Mouse (Mus musculus) stomach, embryonic 16.5 days (tissue): ENCODE data around the gene Sfmbt1. TPM values are rescaled to one million over a fixed set of nuclear protein-coding genes. Genes with fewer than 3 reads are reported as not detected.

Source experiments
- ATAC-seq: fragments of 200-750 bp; cut with Nextera tagmentation; 2 replicates; pipeline ENCODE4 v1.8.0; 2017; ENCODE audit warnings: moderate number of reproducible peaks, moderate TSS enrichment; ENCODE audit not compliant: insufficient read depth, low FRiP score
- H3K27ac ChIP-seq: fragments of 300-500 bp; sonication (generic); 2 replicates; pipeline ENCODE4 v1.5.1; 2014; ENCODE audit warnings: low read length
- H3K27me3 ChIP-seq: fragments of 300-500 bp; sonication (generic); 2 replicates; pipeline ENCODE4 v1.6.1; 2014; ENCODE audit warnings: low read length, control low read depth, mixed read lengths; ENCODE audit not compliant: control insufficient read depth, insufficient read depth
- H3K36me3 ChIP-seq: fragments of 300-500 bp; sonication (generic); 2 replicates; pipeline ENCODE4 v1.6.1; 2014; ENCODE audit warnings: low read length; ENCODE audit not compliant: control insufficient read depth, insufficient read depth
- H3K4me1 ChIP-seq: fragments of 300-500 bp; sonication (generic); 2 replicates; pipeline ENCODE4 v1.6.1; 2014; ENCODE audit warnings: low read length, control low read depth, mixed read lengths; ENCODE audit not compliant: control insufficient read depth, insufficient read depth
- H3K4me2 ChIP-seq: fragments of 300-500 bp; sonication (generic); 2 replicates; pipeline ENCODE4 v1.6.1; 2014; ENCODE audit warnings: low read depth, low read length, mixed read lengths
- H3K4me3 ChIP-seq: fragments of 300-500 bp; sonication (generic); replicated peaks from 2 replicates; pipeline ENCODE4 v1.5.1; 2014; ENCODE audit warnings: mild to moderate bottlenecking, low read length
- H3K9ac ChIP-seq: fragments of 300-500 bp; sonication (generic); 2 replicates; pipeline ENCODE4 v1.6.1; 2014; ENCODE audit warnings: low read length
- H3K9me3 ChIP-seq: fragments of 300-500 bp; sonication (generic); replicated peaks from 2 replicates; pipeline ENCODE4 v1.6.1; 2016; ENCODE audit warnings: low read length, control low read depth; ENCODE audit not compliant: control insufficient read depth
- WGBS: fragments of 180-500 bp; shearing (Covaris S2); extraction: QIAGEN DNeasy Blood & Tissue Kit; methylation state at CpG from one replicate; pipeline ENCODE4 v1.1.7; 2014; 5-methylcytosine and 5-hydroxymethylcytosine counted together
- polyA plus RNA-seq: library from polyadenylated mRNA; unstranded; fragments of >200 nt; fragmentation: Nextera tagmentation; extraction: Ambion mirVana; gene quantifications from 2 replicates; pipeline ENCODE4 v1.2.1, GENCODE M21; 2015

Sfmbt1 gene
- polyA plus RNA-seq, 1 experiment from 2014 or later = 10.2 TPM

- no peaks in the 10 kb centered on the region for H3K27me3 ChIP-seq
- H3K4me2 ChIP-seq = no peak overlapping the region
- H3K4me1 ChIP-seq = peaks cover 3% of the 10 kb centered on the region; the same call in 1 of the 2 replicates
- whole genome bisulfite sequencing = 85% methylated on average over 6 of the region's 6 CpGs
- H3K36me3 ChIP-seq = no peaks in the 10 kb centered on the region
- H3K27ac ChIP-seq = no peak overlapping the region
- no peak for ATAC-seq
- no peak overlapping the region for H3K4me3 ChIP-seq
- no peaks in the 10 kb centered on the region for H3K9me3 ChIP-seq
- no peak overlapping the region for H3K9ac ChIP-seq
Observed at GRCm38 (mm10) chr14:30692439-30692838, 22.2 kb upstream of the Sfmbt1 start.

- no peaks in the 10 kb centered on the region for H3K9me3 ChIP-seq
- H3K36me3 ChIP-seq = no peaks in the 10 kb centered on the region
- H3K4me1 ChIP-seq = peaks cover 3% of the 10 kb centered on the region; the same call in 1 of the 2 replicates
- no peak overlapping the region for H3K4me2 ChIP-seq
- no peak overlapping the region for H3K27ac ChIP-seq
- no peak overlapping the region for H3K9ac ChIP-seq
- no peak overlapping the region for H3K4me3 ChIP-seq
- ATAC-seq = no peak
- 83% methylated on average over 2 of the region's 2 CpGs for WGBS
- no peaks in the 10 kb centered on the region for H3K27me3 ChIP-seq
Observed at GRCm38 (mm10) chr14:30694786-30695185, 19.9 kb upstream of the Sfmbt1 start.

- no peak overlapping the region for H3K4me3 ChIP-seq
- H3K36me3 ChIP-seq = no peaks in the 10 kb centered on the region
- H3K4me2 ChIP-seq = no peak overlapping the region
- H3K4me1 ChIP-seq = peaks cover 3% of the 10 kb centered on the region; the same call in 1 of the 2 replicates
- 48% methylated on average over 4 of the region's 4 CpGs for WGBS
- no peak overlapping the region for H3K9ac ChIP-seq
- no peak for ATAC-seq
- H3K27ac ChIP-seq = no peak overlapping the region
- no peaks in the 10 kb centered on the region for H3K27me3 ChIP-seq
- H3K9me3 ChIP-seq = no peaks in the 10 kb centered on the region
Observed at GRCm38 (mm10) chr14:30695609-30696008, 19.0 kb upstream of the Sfmbt1 start.

GRCm38 (mm10) chr14:30697407-30698052 is 17.1 kb upstream of the Sfmbt1 start:
- 73% methylated on average over 15 of the region's 15 CpGs for WGBS
- peaks cover 3% of the 10 kb centered on the region; the same call in 1 of the 2 replicates for H3K4me1 ChIP-seq
- no peak overlapping the region for H3K27ac ChIP-seq
- no peaks in the 10 kb centered on the region for H3K36me3 ChIP-seq
- H3K4me2 ChIP-seq = no peak overlapping the region
- no peak overlapping the region for H3K9ac ChIP-seq
- no peak overlapping the region for H3K4me3 ChIP-seq
- no peaks in the 10 kb centered on the region for H3K27me3 ChIP-seq
- H3K9me3 ChIP-seq = no peaks in the 10 kb centered on the region
- ATAC-seq = no peak

GRCm38 (mm10) chr14:30699656-30700055 is 15.0 kb upstream of the Sfmbt1 start:
- 41% methylated on average over 8 of the region's 8 CpGs for WGBS
- Histone ChIP-seq H3K9ac (no peak overlapping the region), H3K4me1 (peaks cover 3% of the 10 kb centered on the region; the same call in 1 of the 2 replicates), H3K27ac (no peak overlapping the region), H3K27me3 (no peaks in the 10 kb centered on the region), H3K4me2 (no peak overlapping the region), H3K9me3 (no peaks in the 10 kb centered on the region), H3K4me3 (no peak overlapping the region), H3K36me3 (no peaks in the 10 kb centered on the region)
- no peak for ATAC-seq

- no peak for ATAC-seq
- Histone ChIP-seq H3K4me3 (no peak overlapping the region), H3K27ac (no peak overlapping the region), H3K4me2 (no peak overlapping the region), H3K4me1 (no peaks in the 10 kb centered on the region), H3K36me3 (no peaks in the 10 kb centered on the region), H3K9me3 (no peaks in the 10 kb centered on the region), H3K9ac (no peak overlapping the region), H3K27me3 (no peaks in the 10 kb centered on the region)
- WGBS = 61% methylated on average over 5 of the region's 5 CpGs
Observed at GRCm38 (mm10) chr14:30702512-30702911, 12.1 kb upstream of the Sfmbt1 start.

- Histone ChIP-seq H3K4me3 (no peak overlapping the region), H3K27me3 (no peaks in the 10 kb centered on the region), H3K4me1 (no peaks in the 10 kb centered on the region), H3K27ac (no peak overlapping the region), H3K9ac (no peak overlapping the region), H3K36me3 (no peaks in the 10 kb centered on the region), H3K9me3 (no peaks in the 10 kb centered on the region), H3K4me2 (no peak overlapping the region)
- WGBS = 71% methylated on average over 5 of the region's 5 CpGs
- no peak for ATAC-seq
Observed at GRCm38 (mm10) chr14:30703079-30703478, 11.6 kb upstream of the Sfmbt1 start.

GRCm38 (mm10) chr14:30704098-30704855 is 10.4 kb upstream of the Sfmbt1 start:
- Histone ChIP-seq H3K27me3 (no peaks in the 10 kb centered on the region), H3K4me1 (no peaks in the 10 kb centered on the region), H3K9me3 (no peaks in the 10 kb centered on the region), H3K9ac (no peak overlapping the region), H3K36me3 (no peaks in the 10 kb centered on the region), H3K4me3 (no peak overlapping the region), H3K27ac (no peak overlapping the region), H3K4me2 (no peak overlapping the region)
- 64% methylated on average over 8 of the region's 8 CpGs for WGBS
- ATAC-seq = no peak

GRCm38 (mm10) chr14:30711892-30712291 is 2.8 kb upstream of the Sfmbt1 start:
- ATAC-seq = no peak
- H3K27ac ChIP-seq = no peak overlapping the region
- H3K4me2 ChIP-seq = no peak overlapping the region
- H3K9me3 ChIP-seq = no peaks in the 10 kb centered on the region
- H3K27me3 ChIP-seq = peaks cover 8% of the 10 kb centered on the region
- 87% methylated on average over 2 of the region's 2 CpGs for WGBS
- H3K36me3 ChIP-seq = no peaks in the 10 kb centered on the region
- peaks cover 3% of the 10 kb centered on the region for H3K4me1 ChIP-seq
- no peak overlapping the region for H3K4me3 ChIP-seq
- no peak overlapping the region for H3K9ac ChIP-seq
